Mouse (Mus musculus) heart, adult 2 months (tissue): ENCODE results near the gene Ak9.

Experiments used
- CTCF ChIP-seq: fragments of 200-600 bp; IDR thresholded peaks from 2 replicates; pipeline ENCODE4 v1.8.1; 2022; ENCODE audit warnings: antibody characterized with exemption, mild to moderate bottlenecking, moderate library complexity
- EP300 ChIP-seq: fragments of 200-500 bp; IDR thresholded peaks from 2 replicates; pipeline ENCODE4 v1.6.1; 2011; ENCODE audit warnings: low read depth, low read length, control low read depth; ENCODE audit not compliant: insufficient read depth
- POLR2A ChIP-seq: fragments of 200-500 bp; IDR thresholded peaks from 2 replicates; pipeline ENCODE4 v1.6.1; 2011; ENCODE audit warnings: mild to moderate bottlenecking, low read depth, low read length, control low read depth; ENCODE audit not compliant: insufficient read depth

- TF ChIP-seq CTCF (no peak), POLR2A (no peak), EP300 (no peak)
Measured at GRCm38 (mm10) chr10:41479961-41480360, 176.2 kb downstream of the Ak9 start.
